Comparison of ENCODE assay signal across 8 mouse cellular contexts in genomic region chr9:66350788-66351430, GRCm38 (mm10). TPM values are rescaled to one million over a fixed set of nuclear protein-coding genes. Genes with fewer than 3 reads are reported as not detected.
A peak's percentile ranks its signal among the peaks of the same experiment; 100 is the strongest.
DNase-seq lines count a peak whose midpoint lies in the region; ATAC-seq and TF ChIP-seq lines count a peak whose summit lies in the region.

No protein-coding gene starts in this region.

- H3K27me3 ChIP-seq in forebrain, embryonic 16.5 days (replicated peaks; ENCODE audit: control insufficient read depth, insufficient read depth, low read length) = no peaks in the 10 kb centered on the region
- H3K27me3 ChIP-seq in myocyte (ENCODE audit: control insufficient read depth, insufficient read depth, insufficient read length) = no peaks in the 10 kb centered on the region

- intact Hi-C loops in left cerebral cortex, postnatal 4 days (cut with DNase I) = loop anchor here (10.0 kb wide), 1 partner anchor 196 kb away; the partner anchor contains the start of gene Dapk2

- ATAC-seq in frontal cortex, adult (ENCODE audit: low TSS enrichment) = peak; percentile 58
- ATAC-seq in forebrain, embryonic 16.5 days = peak; percentile 65
- ATAC-seq in megakaryocyte-erythroid progenitor cell, adult 5-6 weeks (replicated peaks; ENCODE audit: low FRiP score, low TSS enrichment, poor library complexity, severe bottlenecking) = no peak

- no peak for TF ChIP-seq POLR2A in myocyte (IDR thresholded peaks at IDR 0.05; ENCODE audit: insufficient read length, low read depth)

- H3K9ac ChIP-seq in forebrain, embryonic 16.5 days (replicated peaks; ENCODE audit: low read depth, low read length) = peak overlapping the region; percentile 99

- peak overlapping the region; percentile 86 for H3K4me2 ChIP-seq in forebrain, embryonic 16.5 days (ENCODE audit: low read length)
- peak overlapping the region; percentile 87 for H3K4me2 ChIP-seq in myocyte (ENCODE audit: low read depth)

- peaks cover 53% of the 10 kb centered on the region for H3K79me2 ChIP-seq in myocyte (ENCODE audit: control insufficient read depth, insufficient read depth)

- H3K4me1 ChIP-seq in forebrain, embryonic 16.5 days (replicated peaks; ENCODE audit: control insufficient read depth, insufficient read depth, low read length) = peaks cover 16% of the 10 kb centered on the region

- H3K27ac ChIP-seq in forebrain, embryonic 16.5 days (ENCODE audit: low read length) = peak overlapping the region; percentile 98

- no peaks in the 10 kb centered on the region for H3K9me3 ChIP-seq in forebrain, embryonic 16.5 days (ENCODE audit: control insufficient read depth, low read length)

- peak overlapping the region; percentile 92 for H3ac ChIP-seq in myocyte (ENCODE audit: control insufficient read depth, insufficient read length)

- H3K36me3 ChIP-seq in forebrain, embryonic 16.5 days (ENCODE audit: control insufficient read depth, insufficient read depth) = no peaks in the 10 kb centered on the region
- H3K36me3 ChIP-seq in myocyte (ENCODE audit: control insufficient read depth, insufficient read depth) = no peaks in the 10 kb centered on the region

- H3K4me3 ChIP-seq in forebrain, embryonic 16.5 days (replicated peaks; ENCODE audit: low read length) = peak overlapping the region; percentile 99
- peak overlapping the region; percentile 80 for H3K4me3 ChIP-seq in myocyte

- no peak for DNase-seq in frontal cortex, postnatal 10 days (ENCODE audit: low spot score in 2 of 2)
- DNase-seq in thymus, postnatal 10 days (ENCODE audit: low spot score in 2 of 2) = peak; percentile 36 to 41
- DNase-seq in thymus, postnatal 25 days = no peak
- peak; percentile 6 for DNase-seq in left cerebral cortex, postnatal 4 days

- WGBS in forebrain, embryonic 16.5 days = under 1% methylated on average over 32 of the region's 32 CpGs

TF ChIP-seq in myocyte, 11 proteins besides CTCF, POLR2A, EP300 and RAD21:
- TF ChIP-seq CEBPB (IDR thresholded peaks at IDR 0.05; ENCODE audit: insufficient read depth, poor library complexity, severe bottlenecking) (no peak), MYOD1 (IDR thresholded peaks at IDR 0.05; ENCODE audit: control insufficient read depth in 1 of 3, insufficient read length in 2 of 3, low read depth in 2 of 3) (no peak), USF1 (IDR thresholded peaks at IDR 0.05; ENCODE audit: low read depth) (no peak), SRF (IDR thresholded peaks at IDR 0.05; ENCODE audit: control insufficient read depth, insufficient read length, low read depth) (no peak), TCF12 (IDR thresholded peaks at IDR 0.05; ENCODE audit: insufficient read depth, poor library complexity, severe bottlenecking) (no peak), MAX (IDR thresholded peaks at IDR 0.05; ENCODE audit: low read depth) (no peak), MYOG (IDR thresholded peaks at IDR 0.05; ENCODE audit: control insufficient read depth in 1 of 3, insufficient read depth in 1 of 3, insufficient read length in 2 of 3, low read depth in 2 of 3) (no peak), TCF3 (IDR thresholded peaks at IDR 0.05; ENCODE audit: insufficient read length, low read depth) (no peak), E2F4 (IDR thresholded peaks at IDR 0.05; ENCODE audit: insufficient read depth) (no peak), REST (IDR thresholded peaks at IDR 0.05; ENCODE audit: insufficient read depth, insufficient read length) (no peak), POLR2AphosphoS2 (IDR thresholded peaks at IDR 0.05; ENCODE audit: insufficient read length, low read depth) (no peak)

RNA-seq across cellular contexts. Expression of gene Herc1, which starts 0.7 kb away (rescaled TPM):
- polyA plus RNA-seq in forebrain, embryonic 16.5 days (2015; fragmentation: Nextera tagmentation; extraction: Ambion mirVana) = 54.6 and 59.9 TPM in 2 replicates
- 100 to 1,000 TPM; 125 to 130 TPM for total RNA-seq in left cerebral cortex, postnatal 4 days (2021)
- 9.9 TPM for polyA plus RNA-seq in myocyte (2012; fragmentation: generic; extraction: Trizol)
- 91.0 and 97.4 TPM in 2 replicates for total RNA-seq in megakaryocyte-erythroid progenitor cell, adult 5-6 weeks (2014; fragmentation: Nextera tagmentation)
- total RNA-seq in megakaryocyte-erythroid progenitor cell, adult 5-6 weeks (2017) = 96.9 and 106 TPM in 2 replicates

Comparison
In these comparisons a context has a peak if more than half of its experiments do, and no peak if none do; other contexts are left out.
1. DNase-seq: peak in thymus, postnatal 10 days (2 of 2) and left cerebral cortex, postnatal 4 days (single experiment); none in frontal cortex, postnatal 10 days (0 of 2) and thymus, postnatal 25 days (single experiment).